Mouse (Mus musculus) ES-E14 (cell line): ENCODE results near the gene Gm5426.

Source experiments
- CHD2 ChIP-seq: IDR thresholded peaks from 2 replicates; pipeline ENCODE4 v1.6.1; 2014; ENCODE audit warnings: mild to moderate bottlenecking, low read depth, low read length, inconsistent platforms
- MAFK ChIP-seq: IDR thresholded peaks from 2 replicates; pipeline ENCODE4 v1.6.1; 2014; ENCODE audit warnings: mild to moderate bottlenecking, low read depth, low read length, inconsistent platforms; ENCODE audit not compliant: insufficient read depth
- ZC3H11A ChIP-seq: IDR thresholded peaks from 2 replicates; pipeline ENCODE4 v1.6.1; 2012; ENCODE audit warnings: low read depth, mild to moderate bottlenecking, inconsistent platforms, low read length, borderline replicate concordance
- ZNF384 ChIP-seq: IDR thresholded peaks from 2 replicates; pipeline ENCODE4 v1.6.1; 2012; ENCODE audit warnings: low read depth, low read length, inconsistent platforms

DNA sequence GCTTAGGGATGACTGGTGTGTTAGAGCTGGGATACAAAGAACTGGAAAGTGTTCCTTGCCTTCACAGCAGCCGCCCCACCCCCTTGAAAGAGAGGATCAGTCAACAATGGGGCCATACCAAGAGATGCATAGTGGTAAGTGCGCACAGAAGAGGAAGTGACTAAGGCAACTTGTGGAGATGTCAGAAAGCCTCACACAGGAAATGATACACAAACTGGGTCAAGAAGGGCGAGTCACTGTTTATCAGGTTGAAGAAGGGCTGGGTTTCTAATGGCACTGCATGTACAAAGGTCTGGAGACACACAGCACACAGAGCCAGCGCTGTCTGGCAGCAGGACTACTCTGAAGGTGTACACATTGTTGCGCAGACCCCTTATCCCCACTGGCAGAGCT is 45.0 kb downstream of the Gm5426 start:
- TF ChIP-seq ZNF384 (no peak), ZC3H11A (no peak), MAFK (no peak), CHD2 (no peak)
